Mouse (Mus musculus) intestine, embryonic 16.5 days (tissue): ENCODE measurements around the gene Rbm17. TPM values are rescaled to one million over a fixed set of nuclear protein-coding genes. Genes with fewer than 3 reads are reported as not detected.
A peak's percentile ranks its signal among the peaks of the same experiment; 100 is the strongest.
"Not testable (repeated sequence)": the region's sequence is repeated elsewhere in the genome, so short reads cannot be mapped to it uniquely, and the experiment has no call there.

Source experiments
- ATAC-seq: fragments of 200-750 bp; cut with Nextera tagmentation; 2 replicates; pipeline ENCODE4 v1.8.0; 2017; ENCODE audit warnings: moderate TSS enrichment, moderate library complexity
- H3K27ac ChIP-seq: fragments of 300-500 bp; sonication (generic); 2 replicates; pipeline ENCODE4 v1.5.1; 2014; ENCODE audit warnings: mild to moderate bottlenecking, low read length
- H3K27me3 ChIP-seq: fragments of 300-500 bp; sonication (generic); replicated peaks from 2 replicates; pipeline ENCODE4 v1.6.1; 2014; ENCODE audit warnings: low read length, control low read depth, mixed read lengths; ENCODE audit not compliant: control insufficient read depth, insufficient read depth
- H3K36me3 ChIP-seq: fragments of 300-500 bp; sonication (generic); 2 replicates; pipeline ENCODE4 v1.6.1; 2014; ENCODE audit warnings: low read length, control low read depth; ENCODE audit not compliant: control insufficient read depth, insufficient read depth
- H3K4me1 ChIP-seq: fragments of 300-500 bp; sonication (generic); 2 replicates; pipeline ENCODE4 v1.6.1; 2014; ENCODE audit warnings: low read length, control low read depth, mixed read lengths; ENCODE audit not compliant: control insufficient read depth, insufficient read depth
- H3K4me2 ChIP-seq: fragments of 300-500 bp; sonication (generic); 2 replicates; pipeline ENCODE4 v1.6.1; 2014; ENCODE audit warnings: low read depth, low read length, control low read depth
- H3K4me3 ChIP-seq: fragments of 300-500 bp; sonication (generic); 2 replicates; pipeline ENCODE4 v1.5.1; 2014; ENCODE audit warnings: mild to moderate bottlenecking, low read length
- H3K9ac ChIP-seq: fragments of 300-500 bp; sonication (generic); 2 replicates; pipeline ENCODE4 v1.6.1; 2014; ENCODE audit warnings: low read depth, low read length
- H3K9me3 ChIP-seq: fragments of 300-500 bp; sonication (generic); 2 replicates; pipeline ENCODE4 v1.6.1; 2016; ENCODE audit warnings: low read length, control low read depth; ENCODE audit not compliant: control insufficient read depth
- WGBS: fragments of 180-500 bp; shearing (Covaris S2); extraction: QIAGEN DNeasy Blood & Tissue Kit; methylation state at CpG from one replicate; pipeline ENCODE4 v1.1.7; 2014; 5-methylcytosine and 5-hydroxymethylcytosine counted together
- polyA plus RNA-seq: library from polyadenylated mRNA; unstranded; fragments of >200 nt; fragmentation: Nextera tagmentation; extraction: Ambion mirVana; gene quantifications from 2 replicates; pipeline ENCODE4 v1.2.1, GENCODE M21; 2015

Rbm17 gene
- polyA plus RNA-seq, 1 experiment from 2014 or later: 115 TPM

- no peak overlapping the region for H3K9ac ChIP-seq
- H3K27me3 ChIP-seq: no peaks in the 10 kb centered on the region
- no peak for ATAC-seq
- no peak overlapping the region for H3K4me2 ChIP-seq
- no peaks in the 10 kb centered on the region for H3K9me3 ChIP-seq
- H3K4me3 ChIP-seq: no peak overlapping the region
- H3K27ac ChIP-seq: no peak overlapping the region
- 71% methylated on average over 7 of the region's 7 CpGs for WGBS
- H3K4me1 ChIP-seq: no peaks in the 10 kb centered on the region
- H3K36me3 ChIP-seq: no peaks in the 10 kb centered on the region
These were observed 60.8 kb downstream of the Rbm17 start for GRCm38 (mm10) chr2:11543158-11543557.

DNA sequence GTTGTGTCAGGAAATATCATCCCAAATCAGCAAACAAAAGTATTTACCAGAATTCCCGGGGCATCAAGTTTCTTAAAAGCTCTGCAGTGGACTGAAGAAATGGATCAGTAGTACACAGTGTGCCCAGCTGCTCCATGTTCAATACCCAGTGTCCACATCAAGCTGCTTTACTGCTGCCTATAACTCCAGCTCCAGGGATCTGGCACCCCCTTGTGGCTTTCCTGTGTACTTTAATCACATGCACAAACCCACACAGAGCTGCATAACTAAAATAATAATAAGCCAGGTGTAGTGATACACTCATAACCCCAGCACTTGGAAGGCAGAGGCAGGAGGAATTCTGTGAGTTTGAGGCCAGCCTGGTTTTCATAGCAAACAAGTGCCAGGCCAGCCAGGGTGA lies 61.3 kb downstream of the Rbm17 start:
- no peaks in the 10 kb centered on the region for H3K36me3 ChIP-seq
- no peak overlapping the region for H3K9ac ChIP-seq
- H3K4me2 ChIP-seq: no peak overlapping the region
- 77% methylated on average over 1 of the region's 1 CpGs for WGBS
- no peak overlapping the region for H3K27ac ChIP-seq
- no peak overlapping the region for H3K4me3 ChIP-seq
- no peaks in the 10 kb centered on the region for H3K4me1 ChIP-seq
- no peaks in the 10 kb centered on the region for H3K27me3 ChIP-seq
- peak; percentile 83 for ATAC-seq
- no peaks in the 10 kb centered on the region for H3K9me3 ChIP-seq

GRCm38 (mm10) chr2:11542121-11542520 lies 61.8 kb downstream of the Rbm17 start:
- WGBS: 100% methylated on average over 1 of the region's 1 CpGs
- Histone ChIP-seq H3K27ac (no peak overlapping the region), H3K36me3 (no peaks in the 10 kb centered on the region), H3K9me3 (no peaks in the 10 kb centered on the region), H3K4me1 (no peaks in the 10 kb centered on the region), H3K27me3 (no peaks in the 10 kb centered on the region), H3K4me3 (no peak overlapping the region), H3K4me2 (no peak overlapping the region), H3K9ac (no peak overlapping the region)
- no peak for ATAC-seq

- H3K4me1 ChIP-seq, H3K36me3 ChIP-seq, H3K27ac ChIP-seq, H3K4me3 ChIP-seq, ATAC-seq, H3K9me3 ChIP-seq, H3K27me3 ChIP-seq, H3K4me2 ChIP-seq, H3K9ac ChIP-seq: not testable (repeated sequence)
- WGBS: 30% methylated on average over 1 of the region's 1 CpGs
These were observed 62.4 kb downstream of the Rbm17 start for GRCm38 (mm10) chr2:11541528-11541927.

GRCm38 (mm10) chr2:11535966-11536365 lies 68.0 kb downstream of the Rbm17 start:
- Histone ChIP-seq H3K27ac (no peak overlapping the region), H3K27me3 (no peaks in the 10 kb centered on the region), H3K9me3 (no peaks in the 10 kb centered on the region), H3K4me3 (peak overlapping the region; percentile 63), H3K36me3 (no peaks in the 10 kb centered on the region), H3K4me2 (peak overlapping the region; percentile 85), H3K9ac (0 out of 2 replicates have a peak overlapping the region, but pooled peaks have one; percentile 71), H3K4me1 (no peaks in the 10 kb centered on the region)
- 65% methylated on average over 8 of the region's 8 CpGs for WGBS
- ATAC-seq: peak; percentile 14; the same call in 1 of the 2 replicates

Other genes with a start within 250 kb of the Rbm17 start
- gene Pfkfb3, start 50.1 kb downstream of the Rbm17 start, polyA plus RNA-seq: 14.5 and 16.2 TPM in 2 replicates
- not detected in 2 replicates for gene Gm17490, start 22.1 kb upstream of the Rbm17 start, polyA plus RNA-seq
- gene Il2ra, start 38.7 kb upstream of the Rbm17 start, polyA plus RNA-seq: 0.10 and 0.12 TPM in 2 replicates
- gene Il15ra, start 101.1 kb upstream of the Rbm17 start, polyA plus RNA-seq: 2.0 and 2.2 TPM in 2 replicates
- gene Fbh1, start 173.4 kb upstream of the Rbm17 start, polyA plus RNA-seq: 108 and 112 TPM in 2 replicates
- gene Ankrd16, start 173.7 kb upstream of the Rbm17 start, polyA plus RNA-seq: 37.3 and 38.4 TPM in 2 replicates